Mouse (Mus musculus): Measurements from ENCODE around the gene Vmn1r206. TPM values are rescaled to one million over a fixed set of nuclear protein-coding genes. Genes with fewer than 3 reads are reported as not detected.
"Not testable (repeated sequence)": the region's sequence is repeated elsewhere in the genome, so short reads cannot be mapped to it uniquely, and the experiment has no call there.

The Vmn1r206 gene
- not detected in 2 replicates for polyA plus RNA-seq (2014; fragmentation: Nextera tagmentation; extraction: Ambion mirVana)

- H3K4me3 ChIP-seq (ENCODE audit: low read depth, low read length); ATAC-seq (ENCODE audit: low read depth); H3K4me2 ChIP-seq (ENCODE audit: low read depth, low read length); H3K27ac ChIP-seq (replicated peaks; ENCODE audit: low read depth, low read length); H3K9ac ChIP-seq (ENCODE audit: low read depth, low read length); H3K36me3 ChIP-seq (ENCODE audit: control insufficient read depth, insufficient read depth, low read length); H3K4me1 ChIP-seq (ENCODE audit: control insufficient read depth, insufficient read depth, low read length); H3K9me3 ChIP-seq (ENCODE audit: control insufficient read depth, low read length); DNase-seq (ENCODE audit: low spot score); H3K27me3 ChIP-seq (replicated peaks; ENCODE audit: control insufficient read depth, insufficient read depth, low read length): not testable (repeated sequence)
Measured at GRCm38 (mm10) chr13:22624151-22624550, at the start of gene Vmn1r206. TSS of gene Vmn1r206 (minus strand) at chr13:22624251.

DNA sequence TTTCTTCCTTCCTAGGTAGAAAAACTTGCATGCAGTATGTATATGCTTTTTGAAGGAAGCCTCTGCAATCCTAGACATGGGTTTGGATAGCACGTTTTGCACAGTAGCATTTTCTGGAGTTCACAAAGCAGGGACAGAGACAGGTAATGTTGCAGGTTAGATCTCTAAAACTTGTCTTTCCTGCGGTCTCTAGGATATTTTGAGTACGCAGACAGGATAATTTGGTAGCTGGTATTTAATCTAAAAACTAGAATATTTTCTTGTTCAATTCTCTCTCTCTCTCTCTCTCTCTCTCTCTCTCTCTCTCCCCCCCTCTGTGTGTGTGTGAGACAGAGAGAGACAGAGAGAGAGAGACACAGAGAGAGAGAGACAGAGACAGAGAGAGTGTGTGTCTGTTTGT lies 31.2 kb downstream of the Vmn1r206 start, which contains the start of gene Vmn1r205:
Vmn1r205 (minus strand) TSS at position 101 of the 400 bp plus-strand sequence.
- no peak within 1 kb of the TSS for H3K4me3 ChIP-seq (ENCODE audit: low read depth, low read length)
- H3K4me2 ChIP-seq (ENCODE audit: low read depth, low read length) = no peak within 1 kb of the TSS
- DNase-seq (ENCODE audit: low spot score) = no peak
- no peak for ATAC-seq (ENCODE audit: low read depth)
- H3K9me3 ChIP-seq (ENCODE audit: control insufficient read depth, low read length) = no peaks in the 10 kb centered on the region
- no peak within 1 kb of the TSS for H3K9ac ChIP-seq (ENCODE audit: low read depth, low read length)
- WGBS = 85% methylated on average over 3 of the region's 3 CpGs
- no peaks in the 10 kb centered on the region for H3K27me3 ChIP-seq (replicated peaks; ENCODE audit: control insufficient read depth, insufficient read depth, low read length)
- H3K4me1 ChIP-seq (ENCODE audit: control insufficient read depth, insufficient read depth, low read length) = no peaks in the 10 kb centered on the region
- H3K27ac ChIP-seq (replicated peaks; ENCODE audit: low read depth, low read length) = no peak within 1 kb of the TSS
- no peaks in the 10 kb centered on the region for H3K36me3 ChIP-seq (ENCODE audit: control insufficient read depth, insufficient read depth, low read length)

DNA sequence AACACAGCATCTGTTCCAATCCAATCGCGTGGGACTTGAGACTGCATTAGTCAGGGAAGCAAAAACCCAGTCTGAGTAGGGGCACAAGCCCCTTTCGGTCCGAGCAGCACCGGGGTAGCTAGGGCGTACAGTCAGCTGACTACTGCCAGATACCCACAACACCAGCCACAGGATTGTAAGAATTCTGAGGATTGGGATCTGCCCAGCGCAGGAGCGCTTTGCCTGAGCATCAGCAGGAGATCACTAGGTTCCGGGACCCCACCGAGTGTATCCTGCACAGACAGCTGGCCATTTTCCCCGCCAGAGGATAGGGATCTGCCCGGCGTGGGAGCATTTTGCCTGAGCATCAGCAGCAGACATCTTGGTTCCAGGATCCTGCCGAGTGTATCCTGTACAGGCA lies 40.7 kb downstream of the Vmn1r206 start:
- H3K9ac ChIP-seq (ENCODE audit: low read depth, low read length); DNase-seq (ENCODE audit: low spot score); H3K4me2 ChIP-seq (ENCODE audit: low read depth, low read length); H3K27me3 ChIP-seq (replicated peaks; ENCODE audit: control insufficient read depth, insufficient read depth, low read length); H3K4me1 ChIP-seq (ENCODE audit: control insufficient read depth, insufficient read depth, low read length); H3K36me3 ChIP-seq (ENCODE audit: control insufficient read depth, insufficient read depth, low read length); ATAC-seq (ENCODE audit: low read depth); H3K9me3 ChIP-seq (ENCODE audit: control insufficient read depth, low read length); H3K4me3 ChIP-seq (ENCODE audit: low read depth, low read length); H3K27ac ChIP-seq (replicated peaks; ENCODE audit: low read depth, low read length): not testable (repeated sequence)
- WGBS = 83% methylated on average over 12 of the region's 14 CpGs

DNA sequence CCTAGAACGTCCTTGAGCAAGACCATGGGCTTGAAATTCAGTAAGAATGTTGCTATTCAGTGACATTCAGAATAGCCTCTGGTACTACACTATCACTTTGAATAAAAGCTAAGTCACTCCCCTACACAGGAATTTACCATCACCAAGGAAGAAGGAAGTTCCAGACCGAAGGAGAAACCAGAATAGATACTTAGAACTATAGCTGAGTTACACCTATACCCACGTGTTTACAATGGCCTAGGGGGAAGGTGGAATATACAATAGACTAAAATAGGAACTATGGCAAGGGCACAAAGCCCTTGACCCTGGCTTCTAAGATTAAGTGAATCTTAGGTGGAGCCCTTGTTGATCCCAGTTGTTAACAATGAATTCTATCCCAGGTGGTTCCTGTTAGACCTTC lies 49.1 kb downstream of the Vmn1r206 start:
- H3K4me3 ChIP-seq (ENCODE audit: low read depth, low read length); H3K27ac ChIP-seq (replicated peaks; ENCODE audit: low read depth, low read length); ATAC-seq (ENCODE audit: low read depth); H3K4me1 ChIP-seq (ENCODE audit: control insufficient read depth, insufficient read depth, low read length); DNase-seq (ENCODE audit: low spot score); H3K4me2 ChIP-seq (ENCODE audit: low read depth, low read length); H3K36me3 ChIP-seq (ENCODE audit: control insufficient read depth, insufficient read depth, low read length); H3K9me3 ChIP-seq (ENCODE audit: control insufficient read depth, low read length); H3K9ac ChIP-seq (ENCODE audit: low read depth, low read length); H3K27me3 ChIP-seq (replicated peaks; ENCODE audit: control insufficient read depth, insufficient read depth, low read length): not testable (repeated sequence)
- 79% methylated on average over 3 of the region's 3 CpGs for WGBS

Other genes with a start within 250 kb of the Vmn1r206 start
- gene Vmn1r199, start 244.4 kb downstream of the Vmn1r206 start, polyA plus RNA-seq (2014; fragmentation: Nextera tagmentation; extraction: Ambion mirVana) = not detected in 2 replicates
- 0.04 TPM in 1 of 2 replicates, not detected in the other for gene Vmn1r200, start 233.9 kb downstream of the Vmn1r206 start, polyA plus RNA-seq (2014; fragmentation: Nextera tagmentation; extraction: Ambion mirVana)
- gene Vmn1r201, start 152.3 kb downstream of the Vmn1r206 start, polyA plus RNA-seq (2014; fragmentation: Nextera tagmentation; extraction: Ambion mirVana) = not detected in 2 replicates
- not detected in 2 replicates for gene Vmn1r202, start 118.9 kb downstream of the Vmn1r206 start, polyA plus RNA-seq (2014; fragmentation: Nextera tagmentation; extraction: Ambion mirVana)
- gene Vmn1r203, start 106.1 kb downstream of the Vmn1r206 start, polyA plus RNA-seq (2014; fragmentation: Nextera tagmentation; extraction: Ambion mirVana) = not detected in 2 replicates
- gene Vmn1r204, start 71.1 kb downstream of the Vmn1r206 start, polyA plus RNA-seq (2014; fragmentation: Nextera tagmentation; extraction: Ambion mirVana) = not detected in 2 replicates
- not detected in 2 replicates for gene Vmn1r205, start 31.3 kb downstream of the Vmn1r206 start, polyA plus RNA-seq (2014; fragmentation: Nextera tagmentation; extraction: Ambion mirVana)
- gene Vmn1r207-ps, start 105.4 kb upstream of the Vmn1r206 start, polyA plus RNA-seq (2014; fragmentation: Nextera tagmentation; extraction: Ambion mirVana) = not detected in 2 replicates
- gene Vmn1r208, start 153.1 kb upstream of the Vmn1r206 start, polyA plus RNA-seq (2014; fragmentation: Nextera tagmentation; extraction: Ambion mirVana) = not detected in 2 replicates
- not detected in 2 replicates for gene Vmn1r209, start 185.4 kb upstream of the Vmn1r206 start, polyA plus RNA-seq (2014; fragmentation: Nextera tagmentation; extraction: Ambion mirVana)
- gene Vmn1r210, start 207.1 kb upstream of the Vmn1r206 start, polyA plus RNA-seq (2014; fragmentation: Nextera tagmentation; extraction: Ambion mirVana) = not detected in 2 replicates
- not detected in 2 replicates for gene Vmn1r211, start 233.3 kb upstream of the Vmn1r206 start, polyA plus RNA-seq (2014; fragmentation: Nextera tagmentation; extraction: Ambion mirVana)